14 mouse cellular contexts compared by ENCODE assay signal in the genomic region with DNA sequence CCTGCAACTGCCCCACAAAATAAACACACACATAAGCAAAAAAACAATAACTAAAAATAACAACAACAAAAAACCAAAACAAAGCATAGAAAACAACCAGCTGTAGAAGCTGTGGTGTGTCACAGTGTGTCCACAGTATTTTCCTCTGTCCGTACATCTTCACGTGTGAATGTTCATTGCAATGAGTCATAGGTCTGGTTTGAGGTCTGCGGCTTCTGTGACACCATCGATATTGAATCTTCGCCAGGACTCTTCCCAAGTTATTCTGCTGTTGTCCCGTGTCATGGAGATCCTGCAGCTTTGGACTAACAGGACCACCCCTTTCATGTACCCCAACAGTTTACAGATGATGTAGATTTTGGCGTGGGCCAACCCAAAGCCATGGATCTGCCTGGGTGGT.
"Had no signal": no experiment of that assay in that cellular context is flagged by ENCODE, and none has a peak within 500 bp of the region (broad histone marks: within the 10 kb centered on the region; RNA-seq: fewer than 3 reads in every experiment).

No protein-coding gene starts in this region.

- H3K27me3 ChIP-seq: lung, embryonic 15.5 days; megakaryocyte, embryonic 14.5 days; midbrain, embryonic 12.5 days; neural tube, embryonic 12.5 days had no signal

- H3K36me3 ChIP-seq: lung, embryonic 15.5 days; midbrain, embryonic 12.5 days; neural tube, embryonic 12.5 days had no signal

- H3K9me3 ChIP-seq: lung, embryonic 15.5 days; midbrain, embryonic 12.5 days; neural tube, embryonic 12.5 days had no signal

- DNase-seq: liver, postnatal 0 days; lung, adult 2 months; lung, postnatal 14 days; lung, postnatal 36 days; midbrain, embryonic 14.5 days; right cerebral cortex, postnatal 14 days; thymus, adult 18-20 months; thymus, postnatal 14 days; thymus, postnatal 36 days had no signal

- H3K4me3 ChIP-seq: lung, embryonic 15.5 days; midbrain, embryonic 12.5 days; neural tube, embryonic 12.5 days had no signal

- H3K27ac ChIP-seq: lung, embryonic 15.5 days; macrophage; midbrain, embryonic 12.5 days; neural tube, embryonic 12.5 days had no signal

- H3K4me1 ChIP-seq: lung, embryonic 15.5 days; megakaryocyte, embryonic 14.5 days; midbrain, embryonic 12.5 days; neural tube, embryonic 12.5 days had no signal
